Mouse (Mus musculus) c-Kit-positive CD71-positive TER-119-negative erythroid progenitor cells, embryonic 14.5 days (primary cell): Measurements from ENCODE around the gene Pnldc1.
"Not testable (repeated sequence)": the region's sequence is repeated elsewhere in the genome, so short reads cannot be mapped to it uniquely, and the experiment has no call there.

Source experiments
- DNase-seq: peaks from one replicate; pipeline ENCODE4 v3.0.0-alpha.2; 2013; ENCODE audit warnings: low read depth

The Pnldc1 gene

DNA sequence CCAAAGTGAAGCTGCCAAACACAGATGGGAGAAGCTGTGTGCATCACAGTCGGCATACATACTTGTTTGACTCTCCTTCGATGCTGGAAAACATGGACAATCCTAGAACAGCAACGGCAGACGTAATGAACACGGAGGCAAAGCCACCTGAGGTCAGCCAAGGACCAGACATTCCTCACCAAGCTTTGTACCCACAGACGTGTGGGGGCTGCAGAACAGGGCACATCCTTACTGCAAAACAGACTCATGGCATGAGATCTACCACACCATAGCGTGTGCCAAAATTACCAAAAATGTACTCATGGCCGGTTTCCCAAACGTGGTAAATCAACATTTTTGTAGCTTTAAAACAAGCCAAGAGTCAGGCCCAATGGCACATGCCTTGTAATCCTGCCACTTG lies 3.6 kb downstream of the Pnldc1 start:
- DNase-seq: no peak

DNA sequence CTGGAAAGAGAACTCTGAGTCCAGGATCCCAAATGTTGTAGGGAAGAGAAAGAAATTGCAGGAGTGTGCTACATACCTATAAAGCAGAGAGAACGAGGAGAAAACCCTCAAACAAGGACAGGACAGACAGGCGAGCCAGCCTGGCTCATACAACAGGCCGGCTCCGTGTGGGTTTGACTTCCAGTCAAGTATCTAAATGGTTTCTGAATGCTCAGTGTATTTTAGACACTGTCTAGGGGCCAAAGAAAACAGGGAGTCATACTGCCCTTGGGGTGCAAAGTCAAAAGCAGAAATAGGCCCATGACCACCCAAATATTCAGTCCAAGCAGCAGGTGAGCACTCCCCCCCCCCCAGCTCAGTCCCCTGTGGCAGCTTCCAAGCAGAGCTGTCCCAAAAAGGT lies 4.2 kb downstream of the Pnldc1 start:
- no peak for DNase-seq

DNA sequence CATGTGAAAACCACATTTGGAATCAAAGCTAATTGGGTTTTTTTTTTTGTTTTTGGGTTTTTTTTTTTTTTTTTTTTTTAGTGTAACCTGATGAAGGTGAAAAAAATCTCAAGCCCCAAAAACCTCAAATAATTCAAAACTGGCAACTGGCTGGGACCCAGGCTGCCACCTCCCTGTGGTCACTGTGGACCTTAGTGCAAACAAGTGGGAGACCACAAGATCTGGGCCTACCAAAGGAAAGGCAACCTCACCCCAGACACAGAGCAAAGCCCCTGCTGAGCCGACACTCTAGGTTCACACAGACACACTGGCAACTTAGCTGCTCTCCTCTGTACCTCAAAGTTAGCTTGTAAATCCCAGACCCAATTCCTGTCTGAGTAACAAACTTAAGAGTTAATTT lies 5.7 kb downstream of the Pnldc1 start:
- no peak for DNase-seq

DNA sequence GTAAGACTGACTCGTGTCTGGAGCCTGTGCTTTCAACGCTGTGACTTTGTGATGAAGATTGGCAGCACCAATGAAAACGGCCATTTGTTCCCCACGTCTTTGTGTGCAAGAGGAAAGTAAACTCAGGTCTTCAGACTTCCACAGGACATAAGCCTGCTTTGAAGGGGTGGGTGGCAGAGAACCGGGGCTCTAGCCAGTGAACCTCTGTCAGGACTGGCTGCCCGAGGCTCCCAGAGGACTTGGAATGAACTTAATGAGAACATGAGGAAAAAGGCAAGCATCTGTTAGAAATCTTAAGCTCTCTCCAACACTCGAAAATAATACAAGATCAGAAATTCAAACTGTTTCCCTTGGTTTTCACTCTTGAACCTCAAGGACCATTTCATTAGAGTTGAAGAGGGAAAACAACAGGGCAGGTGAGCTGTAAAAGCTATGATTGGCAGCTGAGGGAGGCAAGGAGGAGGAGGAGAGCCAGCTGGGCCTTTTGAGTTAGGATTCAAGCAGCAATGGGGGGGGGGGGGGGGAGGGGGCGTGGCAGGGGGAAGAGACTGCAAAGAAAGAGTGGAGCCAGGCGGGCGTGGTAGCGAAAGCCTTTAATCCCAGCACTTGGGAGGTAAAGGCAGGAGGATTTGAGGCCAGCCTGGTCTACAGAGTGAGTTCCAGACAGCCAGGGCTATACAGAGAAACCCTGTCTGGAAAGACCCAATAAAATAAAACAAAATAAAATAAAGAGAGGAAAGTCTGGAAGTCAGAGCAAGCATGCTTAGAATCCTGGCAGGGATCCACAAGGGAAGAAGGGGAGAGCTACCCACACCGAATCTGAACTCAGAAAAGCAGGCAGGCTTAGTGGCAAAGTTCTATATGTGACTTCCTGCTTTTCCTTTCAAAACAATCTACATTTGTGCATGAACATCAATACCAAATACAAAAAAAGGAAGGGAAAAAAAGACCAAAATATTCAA lies 6.4 kb downstream of the Pnldc1 start:
- no peak for DNase-seq

DNA sequence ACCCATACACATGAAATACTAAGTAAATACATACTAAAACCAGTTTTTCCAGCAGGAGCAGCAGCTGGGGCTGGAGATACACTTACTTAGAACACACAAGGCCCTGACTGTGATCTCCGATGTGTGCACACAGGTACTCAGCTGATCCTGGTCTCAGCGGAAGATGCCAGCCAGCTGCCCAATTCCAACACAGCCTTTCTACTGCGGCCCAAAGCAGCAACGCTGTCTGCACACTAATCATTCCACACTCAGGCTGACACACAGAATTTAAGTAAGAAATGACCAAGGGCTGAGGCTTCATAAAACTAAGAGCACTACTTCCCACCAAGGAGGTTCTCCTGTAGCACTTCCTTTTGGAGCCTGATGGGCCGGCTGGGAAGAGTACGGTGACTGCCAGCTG lies 7.7 kb downstream of the Pnldc1 start:
- DNase-seq: no peak

DNA sequence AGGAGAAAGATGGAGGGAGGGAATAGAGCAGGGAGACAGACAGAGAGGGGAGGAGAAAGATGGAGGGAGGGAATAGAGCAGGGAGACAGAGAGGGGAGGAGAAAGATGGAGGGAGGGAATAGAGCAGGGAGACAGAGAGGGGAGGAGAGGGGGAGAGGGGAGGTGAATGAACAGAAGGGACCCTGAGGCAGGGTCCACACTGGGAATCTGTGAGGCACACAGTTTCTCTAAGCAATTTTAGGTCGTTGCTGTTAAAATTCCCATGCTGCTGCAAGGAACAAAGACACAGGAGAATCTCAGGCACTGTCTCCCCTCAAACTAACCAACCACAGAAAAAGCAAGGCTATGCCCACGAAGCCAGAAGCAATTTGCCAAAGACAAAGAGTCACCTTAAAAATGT lies 11.4 kb downstream of the Pnldc1 start:
- DNase-seq: not testable (repeated sequence)

DNA sequence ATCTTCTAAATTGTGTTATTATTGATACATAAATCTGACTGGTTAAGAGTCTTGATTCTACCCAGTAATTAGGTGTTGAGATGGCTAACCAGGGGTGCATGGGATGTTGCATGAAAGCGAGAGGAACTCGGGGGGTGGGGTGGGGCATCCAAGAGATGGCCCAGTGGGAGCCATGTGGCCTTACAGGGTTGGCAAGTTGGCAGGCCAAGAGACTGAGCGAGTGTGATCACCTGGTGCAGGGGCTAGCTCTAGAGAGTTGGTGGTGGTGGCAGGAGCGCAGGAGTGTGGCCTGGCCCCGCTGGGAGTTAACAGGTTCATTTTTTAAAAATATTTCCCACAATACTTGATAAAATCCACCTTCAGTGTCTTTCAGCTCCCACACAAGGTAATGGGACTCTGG lies 12.4 kb downstream of the Pnldc1 start:
- no peak for DNase-seq

DNA sequence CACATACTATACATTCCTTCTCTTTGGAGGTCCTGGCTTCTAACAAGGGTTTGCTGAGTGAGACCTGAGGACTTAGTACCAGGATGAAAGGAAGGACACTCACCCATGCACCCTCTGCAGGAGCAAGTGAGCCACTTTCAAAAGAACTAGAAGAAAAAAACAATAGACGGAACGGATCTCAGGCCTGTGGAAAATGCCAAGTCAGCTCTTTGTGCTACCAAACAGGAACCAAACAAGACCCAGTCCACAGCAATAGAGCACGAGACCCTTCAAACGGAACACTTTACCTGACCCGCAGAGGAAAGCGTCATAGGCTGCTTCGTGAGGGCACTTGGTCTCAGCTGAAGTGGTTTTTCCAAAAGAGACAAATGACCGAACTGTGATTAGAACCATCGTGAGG lies 18.0 kb downstream of the Pnldc1 start:
- no peak for DNase-seq

DNA sequence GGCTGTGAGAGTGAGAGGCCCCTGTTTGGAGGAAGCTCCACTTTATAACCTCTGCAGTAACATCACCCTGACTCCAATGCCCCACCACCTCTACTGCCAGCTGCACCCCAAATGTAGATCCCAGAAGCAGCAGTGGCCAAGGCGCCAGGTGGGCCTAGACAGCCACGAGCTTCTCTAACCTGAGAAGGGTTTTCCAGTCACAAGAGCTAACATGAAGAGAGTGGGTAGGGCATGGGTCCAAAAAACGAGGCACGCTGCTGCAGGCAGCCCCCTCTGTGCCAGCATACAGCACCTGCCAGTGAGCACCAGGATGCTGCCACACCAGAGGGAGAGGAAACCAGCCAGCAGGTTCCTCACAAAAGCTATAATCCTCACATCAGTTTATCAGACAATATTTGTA lies 19.0 kb downstream of the Pnldc1 start:
- DNase-seq: no peak

DNA sequence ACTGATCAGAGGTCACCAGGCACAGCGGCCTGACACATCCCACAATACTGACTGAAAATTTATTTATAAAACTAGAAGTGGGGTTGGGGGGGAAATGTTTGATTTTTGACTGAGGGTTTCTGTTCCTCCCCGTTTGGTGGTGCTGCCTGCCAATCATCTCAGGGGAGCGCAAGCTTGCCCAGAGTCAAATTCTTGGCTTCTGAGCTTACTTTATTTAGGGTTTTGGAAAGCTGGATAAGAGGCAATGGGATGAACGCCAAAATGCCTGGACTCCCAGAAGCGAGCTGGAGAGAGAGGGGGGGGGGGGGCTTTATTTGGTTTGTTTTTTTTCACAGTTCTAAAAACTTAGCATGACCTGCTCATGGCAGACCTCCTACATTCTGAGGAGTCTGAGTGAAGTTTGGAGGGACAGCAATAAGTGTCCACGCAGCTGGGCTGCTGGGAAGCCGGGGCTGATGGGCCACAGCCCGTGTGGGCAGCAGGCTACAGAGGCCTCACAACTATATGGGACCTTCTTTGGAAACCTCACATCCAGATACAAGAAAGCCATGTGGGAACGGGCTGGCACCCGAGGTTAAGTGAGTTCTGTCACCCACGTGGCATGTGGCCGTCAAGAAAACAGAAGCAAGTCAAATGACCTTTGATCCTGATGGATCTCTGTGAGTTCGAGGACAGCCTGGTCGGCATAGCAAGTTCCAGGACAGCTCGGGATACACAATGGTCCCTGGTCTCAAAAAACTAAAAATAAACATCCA lies 22.8 kb downstream of the Pnldc1 start:
- no peak for DNase-seq

DNA sequence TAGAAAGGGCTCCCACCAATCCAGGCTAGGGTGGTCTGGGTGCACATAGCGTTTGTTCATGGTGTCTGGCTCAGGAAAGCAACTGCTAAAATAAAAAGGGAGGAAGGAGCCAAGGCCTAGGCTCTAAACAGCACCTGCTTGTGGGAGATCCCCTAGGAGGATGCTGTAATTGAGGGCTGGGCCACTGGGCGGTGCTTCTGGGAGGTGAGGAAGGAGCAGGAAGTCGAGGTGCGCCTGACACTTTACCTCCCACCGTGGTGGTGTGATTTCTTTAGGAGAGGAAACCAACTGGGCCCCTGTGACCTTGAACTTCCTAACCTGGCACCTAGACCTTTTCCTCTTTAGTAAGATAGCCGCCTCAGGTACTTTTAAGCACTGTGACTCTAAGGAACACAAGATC lies 23.4 kb downstream of the Pnldc1 start:
- DNase-seq: no peak

DNA sequence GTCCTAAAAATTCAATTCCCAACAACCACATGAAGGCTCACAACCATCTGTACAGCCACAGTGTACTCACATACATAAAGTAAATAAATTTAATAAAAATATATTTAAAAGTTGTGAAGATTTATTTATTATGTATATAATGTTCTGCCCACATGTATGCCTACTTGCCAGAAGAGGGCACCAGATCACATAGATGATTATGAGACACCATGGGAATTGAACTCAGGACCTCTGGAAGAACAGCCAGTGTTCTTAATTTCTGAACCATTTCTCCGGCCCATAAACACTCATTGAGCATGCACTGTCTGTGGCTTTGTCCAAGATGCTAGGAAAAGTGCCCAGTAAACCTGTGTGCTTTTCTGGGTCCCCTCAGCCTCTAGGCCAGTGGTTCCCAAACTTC lies 28.8 kb downstream of the Pnldc1 start:
- DNase-seq: no peak

DNA sequence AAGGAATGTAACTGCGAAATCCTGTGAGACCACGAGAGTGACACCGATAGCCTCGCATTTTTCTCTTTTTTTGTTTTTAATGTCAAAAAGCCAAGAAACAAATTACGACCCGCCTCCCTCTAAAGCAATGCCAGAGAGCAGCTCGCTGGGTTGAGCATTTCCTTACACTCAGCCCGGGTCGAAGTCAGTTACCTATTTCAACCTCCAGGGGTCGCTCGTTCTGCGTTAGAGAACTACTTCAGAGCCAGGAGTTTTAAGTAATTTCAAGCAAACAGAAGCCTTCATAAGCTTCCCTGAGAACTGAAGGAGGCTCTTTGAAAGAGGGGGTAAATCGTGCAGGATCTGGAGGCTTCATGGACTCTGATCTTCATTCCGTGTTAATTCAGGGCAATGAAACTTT lies 29.9 kb downstream of the Pnldc1 start:
- peak; percentile 77 for DNase-seq

DNA sequence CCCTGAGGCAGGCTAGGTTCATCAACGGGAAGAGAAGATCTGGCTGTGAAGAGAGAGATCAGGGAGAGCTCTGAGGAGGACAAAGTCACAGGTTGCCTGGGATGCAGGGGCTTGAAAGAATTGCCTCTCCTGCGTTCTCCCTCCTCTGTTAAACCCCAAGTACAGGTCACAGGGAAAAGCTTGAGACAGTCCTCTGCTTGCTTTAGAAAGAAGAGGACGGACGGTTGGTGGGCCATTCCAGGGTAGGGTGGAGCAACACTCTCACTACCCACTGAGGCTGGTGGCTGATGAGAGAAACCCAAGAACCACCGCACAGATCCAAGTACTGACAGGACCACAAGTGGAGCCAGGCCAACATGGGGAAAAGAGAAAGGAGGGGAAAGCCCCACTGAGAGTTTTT lies 34.3 kb downstream of the Pnldc1 start, which contains the start of gene Mrgprh:
Gene Mrgprh, plus strand, starts transcription at position 301 of the 400 bp plus-strand sequence.
- no peak for DNase-seq

DNA sequence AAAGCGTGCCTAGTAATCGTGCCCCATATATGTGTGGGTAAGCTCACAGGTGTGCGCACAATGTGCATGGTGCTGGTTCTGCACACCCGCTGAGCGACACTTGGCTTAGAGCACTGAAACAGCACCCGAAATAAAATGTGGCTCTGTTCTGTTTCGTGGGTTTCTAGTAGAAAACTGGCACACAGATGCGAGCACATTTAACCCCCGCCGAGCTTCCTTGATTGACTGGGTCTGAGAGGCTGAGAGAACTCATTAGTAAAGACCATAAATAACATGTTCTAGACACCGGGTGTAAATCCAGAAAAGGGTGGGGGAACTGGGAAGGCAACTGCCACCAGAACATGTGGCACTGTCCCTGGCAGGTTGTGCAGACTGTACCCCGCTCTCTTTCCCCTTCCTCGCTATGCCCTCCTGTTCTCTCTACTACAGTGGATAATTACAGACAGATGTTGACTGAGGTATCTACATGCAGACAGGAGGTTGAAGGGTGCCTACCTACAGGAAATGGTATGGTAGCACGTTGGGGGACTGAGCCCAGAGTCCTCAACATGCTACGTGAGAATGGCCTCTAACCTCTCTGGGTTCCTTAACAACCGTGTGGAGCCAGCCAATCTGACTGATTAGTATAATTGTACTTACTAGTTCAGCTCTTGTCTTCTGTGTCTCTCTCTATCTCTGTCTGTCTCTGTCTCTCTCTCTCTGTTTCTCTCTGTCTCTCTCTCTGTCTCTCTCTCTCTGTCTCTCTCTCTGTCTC lies 37.6 kb downstream of the Pnldc1 start:
- DNase-seq: no peak

DNA sequence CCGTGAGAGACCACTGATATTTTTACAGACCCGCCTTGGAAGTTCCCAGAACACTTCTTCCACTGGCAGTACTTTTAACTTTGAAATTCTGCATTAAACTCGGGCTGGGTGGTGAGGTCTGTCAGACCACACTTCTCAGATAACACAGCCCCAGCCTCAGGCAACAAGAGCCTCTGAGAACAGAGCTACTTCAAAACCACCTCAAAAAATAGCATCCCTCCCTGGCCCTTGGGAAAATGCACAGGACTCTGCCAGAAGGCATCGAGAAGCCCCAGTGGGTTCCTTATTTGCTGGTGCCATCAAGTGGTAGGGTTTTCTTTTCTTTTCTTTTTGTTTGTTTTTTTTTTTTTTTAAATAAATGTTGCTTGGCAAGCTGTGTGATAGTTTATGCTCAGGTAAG lies 41.4 kb downstream of the Pnldc1 start:
- DNase-seq: no peak

DNA sequence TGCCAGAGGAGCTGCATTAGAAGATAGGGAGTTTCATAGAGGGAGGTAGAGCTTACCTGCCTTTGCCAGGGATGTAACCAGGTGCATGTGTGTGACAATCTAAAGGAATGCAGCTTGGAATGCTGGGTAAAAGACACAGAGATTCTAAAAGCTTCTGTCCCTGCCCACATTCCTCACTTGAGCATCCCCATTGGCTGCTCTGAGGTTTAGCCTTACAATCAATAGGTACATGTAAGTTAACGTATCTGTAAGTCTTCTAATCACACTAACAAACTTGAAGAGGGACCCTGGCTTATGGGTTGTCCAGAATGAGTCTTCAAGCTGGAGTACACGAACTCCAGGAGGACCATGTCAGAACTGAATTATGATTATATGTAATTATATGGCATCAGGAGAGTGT lies 42.0 kb downstream of the Pnldc1 start, which contains the start of gene Mas1:
Gene Mas1, minus strand, starts transcription at position 101 of the 400 bp plus-strand sequence.
- DNase-seq: no peak

DNA sequence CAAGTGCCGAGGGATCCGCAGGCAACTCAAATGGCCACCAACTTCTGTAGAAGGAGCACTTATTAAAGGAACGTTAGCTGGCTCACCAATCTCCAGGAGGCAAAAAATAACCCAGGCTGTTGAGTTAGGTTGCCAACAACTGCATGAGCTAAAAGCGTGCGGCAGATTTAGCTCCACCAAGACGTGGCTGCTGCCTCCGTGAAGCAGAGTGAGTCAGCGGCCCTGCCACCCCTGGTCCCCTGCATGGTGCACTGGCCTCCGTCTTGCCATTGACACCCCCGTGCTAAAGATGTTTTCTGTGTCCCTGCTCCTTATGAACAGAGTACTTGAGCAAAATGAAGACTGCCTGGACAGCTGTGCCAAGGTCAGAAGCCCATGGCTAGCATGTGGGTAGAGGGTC lies 43.2 kb downstream of the Pnldc1 start:
- no peak for DNase-seq

DNA sequence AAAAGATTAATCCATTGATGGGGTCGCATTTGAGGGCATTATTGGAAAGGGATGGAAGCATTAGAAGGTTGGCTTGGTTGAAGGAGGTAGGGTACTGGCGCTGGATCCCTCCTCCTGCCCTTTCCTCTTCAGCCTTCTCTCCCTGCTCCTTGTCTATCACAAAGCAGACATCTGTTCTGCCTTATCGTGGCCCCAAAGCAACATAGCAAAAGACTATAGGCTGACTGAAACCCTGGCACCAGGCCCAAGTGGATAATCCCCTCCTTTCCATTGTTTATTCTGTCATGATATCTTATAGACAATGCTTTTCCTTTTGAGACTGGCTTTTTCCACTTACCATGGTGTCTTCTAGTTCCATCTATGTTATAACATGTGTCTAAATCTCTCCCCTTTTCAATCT lies 44.6 kb downstream of the Pnldc1 start:
- no peak for DNase-seq

DNA sequence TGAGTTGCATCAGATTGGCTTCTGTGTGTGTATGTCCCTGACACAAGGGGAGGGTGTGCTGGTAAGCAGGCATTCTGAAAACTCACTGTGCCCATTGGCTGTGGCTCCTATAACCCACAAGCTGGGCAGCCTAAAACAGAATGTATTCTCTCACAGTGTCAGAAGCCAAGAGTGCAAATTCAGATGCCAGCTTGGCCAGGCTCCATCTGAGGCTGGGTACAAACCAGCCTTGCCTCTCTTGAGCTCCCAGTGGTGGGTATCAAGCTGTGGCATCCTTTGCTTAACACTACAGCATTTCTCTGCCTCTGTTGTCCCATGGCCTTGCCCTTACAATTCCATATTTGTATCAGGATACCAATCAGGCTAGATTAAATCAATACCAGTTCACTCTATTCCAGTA lies 45.9 kb downstream of the Pnldc1 start:
- no peak for DNase-seq

DNA sequence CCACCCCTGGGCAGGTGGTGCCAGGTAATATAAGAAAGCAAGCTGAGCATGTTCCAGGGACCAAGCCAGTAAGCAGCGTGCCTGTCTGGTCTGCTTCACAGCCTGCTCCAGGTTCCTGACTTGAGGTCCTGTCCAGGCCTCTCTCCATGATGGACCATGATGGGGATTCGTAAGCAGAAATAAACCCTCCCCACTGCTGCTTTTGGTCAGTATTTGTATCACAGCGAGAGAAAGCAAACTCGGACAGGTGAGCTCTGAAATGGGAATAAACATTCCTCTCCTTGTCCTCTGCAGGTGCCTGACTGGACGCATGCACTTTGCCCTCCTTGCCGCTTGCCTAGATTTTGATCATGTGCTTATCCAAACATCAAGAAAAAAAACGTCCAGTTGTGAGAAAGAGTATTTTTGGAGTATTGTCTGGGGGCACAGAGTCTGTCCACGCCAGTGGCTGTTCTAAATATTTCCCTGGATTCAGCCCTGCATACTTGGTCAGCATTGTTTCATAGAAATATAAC lies 51.0 kb downstream of the Pnldc1 start:
- no peak for DNase-seq

DNA sequence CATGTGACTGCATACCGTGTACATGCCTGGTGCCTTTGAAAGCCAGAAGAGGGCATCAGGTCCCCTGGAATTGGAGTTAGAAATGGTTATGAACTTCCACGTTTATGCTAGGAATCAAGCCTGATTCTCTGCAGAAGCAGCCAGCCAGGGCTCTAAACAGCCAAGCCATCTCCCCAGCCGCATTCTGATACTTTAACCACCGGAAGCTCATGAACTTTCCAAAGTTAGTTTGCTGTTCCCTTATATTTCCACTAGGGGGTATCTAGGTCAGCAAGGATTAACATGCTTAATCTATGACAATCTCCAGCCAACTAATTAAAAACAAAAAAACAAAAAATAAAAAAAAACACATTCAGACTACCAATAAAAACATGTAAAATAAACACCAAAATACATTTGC lies 52.0 kb downstream of the Pnldc1 start:
- no peak for DNase-seq
